2 mouse cellular contexts compared by ENCODE assay signal in genomic region chr7:45467090-45467670, GRCm38 (mm10).
TF ChIP-seq lines count a peak whose summit lies in the region.

No protein-coding gene starts in this region.

TF ChIP-seq in C2C12, 6 proteins besides CTCF, POLR2A, EP300 and RAD21 (continued from another document):
- no peak for TF ChIP-seq MYOG (IDR thresholded peaks at IDR 0.05; ENCODE audit: control insufficient read depth, extremely low read depth, insufficient read length)

TF ChIP-seq in CH12.LX, 34 proteins besides CTCF, POLR2A, EP300 and RAD21 (continued from another document):
- TF ChIP-seq E2F4 (IDR thresholded peaks at IDR 0.05; ENCODE audit: insufficient replicate concordance, low read depth, low read length) (no peak), BHLHE40 (IDR thresholded peaks at IDR 0.05; ENCODE audit: low read depth, low read length) (no peak), ZNF384 (IDR thresholded peaks at IDR 0.05; ENCODE audit: low read depth, low read length) (no peak; the same call in 1 of the 2 replicates), JUN (IDR thresholded peaks at IDR 0.05; ENCODE audit: insufficient read depth, low read depth, low read length) (no peak), NRF1 (IDR thresholded peaks at IDR 0.05; ENCODE audit: low read depth, low read length) (no peak), PAX5 (IDR thresholded peaks at IDR 0.05; ENCODE audit: low read length) (no peak), ELF1 (IDR thresholded peaks at IDR 0.05; ENCODE audit: low read depth, low read length) (no peak), ZKSCAN1 (IDR thresholded peaks at IDR 0.05; ENCODE audit: borderline replicate concordance, low read depth, low read length) (no peak)
TF ChIP-seq in CH12.LX: peak in this region for 0.
